Mouse (Mus musculus) CD4-positive, CD25-positive, alpha-beta regulatory T cell, adult 2 months (primary cell): ENCODE results near the gene Satb2.
A peak's percentile ranks its signal among the peaks of the same experiment; 100 is the strongest.

Experiments used
- DNase-seq: peaks from one replicate; pipeline ENCODE4 v3.0.0-alpha.2; 2012; ENCODE audit warnings: low read depth, low spot score

Satb2 gene

GRCm38 (mm10) chr1:56978151-56978700, at the start of gene Satb2:
Gene Satb2, minus strand, starts transcription at chr1:56978650.
- no peak for DNase-seq

DNA sequence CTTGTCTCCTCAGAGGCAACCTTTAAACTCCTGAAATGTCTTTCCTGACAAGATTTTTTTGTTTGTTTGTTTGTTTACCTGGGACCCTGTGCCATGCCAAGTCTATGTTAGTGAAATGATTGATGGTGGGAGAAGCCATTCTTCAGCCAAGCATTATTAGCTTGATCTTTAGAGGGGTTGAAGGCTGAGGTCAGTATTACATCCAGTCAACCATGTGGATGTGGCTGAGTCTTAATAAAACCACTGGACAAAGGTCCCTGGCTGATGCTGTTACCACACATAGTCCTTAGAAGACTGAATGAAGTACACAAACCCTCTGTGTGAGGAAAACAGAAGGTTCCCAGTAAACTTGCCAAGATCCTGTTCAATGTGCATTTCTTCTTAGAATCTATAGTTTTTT, 40.5 kb upstream of the Satb2 start:
- no peak for DNase-seq

DNA sequence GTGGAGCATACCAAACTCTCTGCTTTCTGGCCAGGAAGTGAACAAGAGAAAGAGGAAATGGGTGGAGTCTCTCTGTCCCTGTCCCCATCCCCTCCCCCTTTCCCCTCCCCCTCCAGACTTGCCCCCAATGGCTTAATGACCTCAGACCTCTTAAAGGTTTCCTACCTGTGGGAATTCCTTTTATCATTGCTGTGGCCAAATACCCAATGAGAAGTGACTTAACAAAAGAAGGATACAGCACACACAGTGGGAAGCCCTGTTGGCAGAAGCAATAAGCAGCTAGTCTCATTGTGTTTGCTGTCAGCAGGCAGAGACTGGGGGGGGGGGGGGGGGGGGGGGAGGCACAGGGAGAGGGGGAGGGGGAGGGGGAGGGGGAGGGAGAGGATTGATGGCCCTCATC, 35.4 kb upstream of the Satb2 start:
- no peak for DNase-seq

DNA sequence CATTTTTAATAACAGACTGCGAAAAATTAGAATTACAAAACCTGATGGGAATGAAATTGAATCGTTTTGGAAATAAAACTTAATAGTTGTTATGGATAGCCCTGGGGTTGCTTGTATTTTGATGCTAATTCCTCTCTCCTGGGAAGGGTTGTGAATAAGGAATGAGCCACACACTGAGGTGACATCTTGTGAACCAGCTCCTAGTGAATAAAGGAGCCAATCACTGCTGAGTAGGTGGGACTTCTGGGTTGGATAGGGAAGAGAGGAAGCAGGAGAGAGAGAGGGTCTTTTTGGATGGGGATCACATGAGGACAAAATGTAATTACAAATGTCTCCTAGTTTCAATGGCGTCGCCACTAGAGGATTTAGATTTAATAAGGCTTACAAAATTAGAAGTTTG, 30.7 kb upstream of the Satb2 start:
- no peak for DNase-seq

GRCm38 (mm10) chr1:56995041-56995440, 16.6 kb upstream of the Satb2 start:
- no peak for DNase-seq

- no peak for DNase-seq
Observed at GRCm38 (mm10) chr1:56992310-56992709, 13.9 kb upstream of the Satb2 start.

- DNase-seq, result no peak
Observed at GRCm38 (mm10) chr1:56991613-56992012, 13.2 kb upstream of the Satb2 start.

DNA sequence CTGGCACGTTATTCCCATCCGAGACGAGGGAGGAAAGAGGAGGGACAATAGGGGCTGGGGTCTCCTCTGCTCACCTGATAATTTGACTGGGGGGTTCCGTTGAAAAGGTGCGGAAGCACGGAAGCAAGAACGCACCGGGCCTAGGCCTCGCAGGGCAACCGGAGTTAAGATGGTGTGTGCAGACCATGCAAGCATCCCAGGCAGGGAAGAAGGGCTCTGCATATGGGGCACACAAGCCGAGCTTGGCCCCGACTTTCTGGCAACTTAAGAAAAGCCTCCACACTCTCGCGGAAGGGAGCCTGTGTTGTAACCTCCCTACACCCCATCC, 6.0 kb upstream of the Satb2 start:
- DNase-seq, result no peak

DNA sequence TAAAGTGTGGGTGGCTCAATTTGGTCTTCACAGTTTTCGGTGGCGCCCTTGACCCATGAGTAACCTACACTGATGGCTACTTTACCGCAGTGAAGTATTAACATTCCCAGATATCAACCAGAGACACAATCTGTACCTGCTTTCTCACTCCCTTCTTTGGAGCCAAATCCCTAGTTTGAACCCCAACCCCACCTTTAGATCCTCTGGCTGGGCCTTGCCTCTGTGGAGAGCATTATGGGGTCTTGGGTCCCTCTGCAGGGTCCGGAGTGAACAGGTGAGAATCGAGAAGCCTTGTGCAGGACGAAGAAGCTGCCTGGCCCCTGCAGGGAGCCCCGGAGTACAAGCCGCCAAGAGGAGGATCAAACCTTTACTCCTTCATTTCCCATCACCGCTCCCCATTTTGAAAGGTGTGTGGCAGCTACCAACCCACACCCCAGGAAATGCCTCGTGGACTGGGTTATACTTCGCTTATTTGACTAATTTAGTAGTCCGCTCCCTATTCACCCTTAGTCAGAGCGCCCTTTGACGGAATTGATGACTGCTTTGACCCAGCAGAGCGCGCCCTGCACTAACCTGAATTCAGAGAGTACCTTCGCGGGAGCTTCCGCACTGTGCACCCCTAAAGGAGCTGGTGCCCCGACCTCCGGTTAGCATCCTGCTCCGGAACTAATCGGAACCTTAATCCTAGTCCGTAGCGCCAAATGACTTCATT, 5.5 kb upstream of the Satb2 start:
- DNase-seq, result no peak

- no peak for DNase-seq
Observed at GRCm38 (mm10) chr1:56983100-56983590, 4.7 kb upstream of the Satb2 start.

DNA sequence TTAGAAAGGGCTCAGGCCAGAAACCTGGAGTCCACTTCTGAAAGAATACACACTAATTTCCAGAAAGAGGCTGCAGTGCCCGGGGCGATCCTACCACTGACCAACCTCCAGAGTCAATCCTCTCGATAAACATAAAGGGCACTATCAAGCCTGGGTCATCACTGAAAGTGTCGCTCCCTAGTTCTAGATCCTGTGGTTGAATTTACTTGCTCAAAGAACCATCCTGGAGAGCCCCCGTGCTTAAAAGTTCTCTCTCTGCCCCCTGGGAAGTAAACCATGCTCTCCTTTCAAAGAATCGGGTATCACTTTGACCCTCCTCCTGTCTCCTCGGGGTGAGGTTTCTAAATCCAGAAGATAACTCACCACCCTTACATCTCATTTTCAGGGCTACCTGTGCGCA, 4.2 kb upstream of the Satb2 start:
- no peak for DNase-seq

DNA sequence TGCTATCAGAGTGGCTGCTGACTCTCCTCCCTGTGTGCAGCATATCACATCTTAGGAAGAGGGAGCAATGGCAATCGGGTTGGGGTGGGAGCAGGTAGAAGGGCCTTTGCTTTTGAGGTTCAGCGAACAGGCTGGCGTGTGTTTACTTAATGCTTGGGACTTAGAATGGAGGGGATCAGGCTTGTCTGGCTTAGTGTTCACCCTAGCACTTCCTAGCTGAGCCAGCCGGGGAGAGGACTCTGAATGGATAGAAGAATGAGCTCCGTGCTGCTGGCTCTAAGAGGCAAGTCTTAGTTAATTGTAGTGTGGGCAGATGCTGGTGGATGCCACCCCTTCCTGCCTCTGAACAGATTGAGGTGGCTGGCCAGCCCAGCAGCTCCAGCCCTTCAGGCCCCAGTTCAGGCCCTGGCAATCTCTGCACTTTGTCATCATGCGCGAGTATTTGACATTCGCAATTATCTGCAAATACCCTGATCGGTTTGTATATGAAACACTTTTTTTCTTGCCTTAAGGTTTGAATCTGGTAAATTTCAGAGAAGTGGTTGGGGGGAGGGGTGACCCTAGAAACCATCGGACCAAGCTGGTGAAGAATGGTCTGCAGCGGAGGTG, 3.6 kb upstream of the Satb2 start:
- DNase-seq, result no peak

GRCm38 (mm10) chr1:56981508-56981907, 3.1 kb upstream of the Satb2 start:
- no peak for DNase-seq

GRCm38 (mm10) chr1:56980631-56981275, 2.3 kb upstream of the Satb2 start:
- no peak for DNase-seq

- no peak for DNase-seq
Observed at GRCm38 (mm10) chr1:56979531-56980395, 1.3 kb upstream of the Satb2 start.

DNA sequence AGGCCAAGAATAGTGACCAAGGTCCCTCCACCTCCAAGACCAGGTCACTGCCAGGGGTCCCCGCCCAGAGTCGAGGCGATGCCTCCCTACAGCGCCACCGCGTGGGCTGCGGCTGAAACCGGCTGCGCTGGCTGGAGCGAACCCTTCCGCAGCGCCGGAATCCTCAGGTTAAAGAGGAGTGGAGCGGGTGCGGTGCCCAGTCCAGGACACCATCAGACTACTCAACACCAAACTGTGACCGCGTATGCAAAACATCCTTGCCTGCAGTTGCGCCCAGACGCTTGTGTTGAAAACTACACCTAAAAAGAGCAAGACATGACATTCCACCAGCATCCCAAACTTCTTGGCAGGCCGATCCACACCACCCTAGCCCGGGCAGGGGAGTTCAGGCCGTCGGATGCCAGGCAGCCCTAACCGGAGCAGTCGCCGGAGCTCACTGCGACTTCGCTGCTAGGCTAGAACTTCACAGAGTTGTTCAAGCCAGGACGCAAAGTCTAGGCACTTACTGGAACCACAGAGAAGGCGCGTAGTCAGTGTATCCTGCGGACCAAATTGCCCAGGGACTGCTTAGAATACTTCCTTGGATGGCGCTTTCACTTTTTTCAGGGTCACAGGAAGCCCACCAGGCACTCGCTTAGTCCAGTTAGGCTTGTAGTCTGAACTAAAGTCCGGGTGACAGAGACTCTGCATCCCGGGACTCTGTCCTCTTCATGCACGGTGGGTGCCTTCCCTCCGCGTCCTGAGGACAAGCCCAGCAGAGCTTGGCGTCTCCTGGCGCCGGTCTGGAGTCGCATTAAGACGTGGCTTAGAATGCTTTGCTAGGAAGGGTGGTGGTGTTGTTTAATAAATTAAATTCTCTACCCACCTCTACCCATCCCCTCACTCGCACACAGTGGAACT, 999 bp downstream of the Satb2 start:
- peak; percentile 25 for DNase-seq

GRCm38 (mm10) chr1:56976825-56977104, 1.7 kb downstream of the Satb2 start:
- DNase-seq, result no peak

DNA sequence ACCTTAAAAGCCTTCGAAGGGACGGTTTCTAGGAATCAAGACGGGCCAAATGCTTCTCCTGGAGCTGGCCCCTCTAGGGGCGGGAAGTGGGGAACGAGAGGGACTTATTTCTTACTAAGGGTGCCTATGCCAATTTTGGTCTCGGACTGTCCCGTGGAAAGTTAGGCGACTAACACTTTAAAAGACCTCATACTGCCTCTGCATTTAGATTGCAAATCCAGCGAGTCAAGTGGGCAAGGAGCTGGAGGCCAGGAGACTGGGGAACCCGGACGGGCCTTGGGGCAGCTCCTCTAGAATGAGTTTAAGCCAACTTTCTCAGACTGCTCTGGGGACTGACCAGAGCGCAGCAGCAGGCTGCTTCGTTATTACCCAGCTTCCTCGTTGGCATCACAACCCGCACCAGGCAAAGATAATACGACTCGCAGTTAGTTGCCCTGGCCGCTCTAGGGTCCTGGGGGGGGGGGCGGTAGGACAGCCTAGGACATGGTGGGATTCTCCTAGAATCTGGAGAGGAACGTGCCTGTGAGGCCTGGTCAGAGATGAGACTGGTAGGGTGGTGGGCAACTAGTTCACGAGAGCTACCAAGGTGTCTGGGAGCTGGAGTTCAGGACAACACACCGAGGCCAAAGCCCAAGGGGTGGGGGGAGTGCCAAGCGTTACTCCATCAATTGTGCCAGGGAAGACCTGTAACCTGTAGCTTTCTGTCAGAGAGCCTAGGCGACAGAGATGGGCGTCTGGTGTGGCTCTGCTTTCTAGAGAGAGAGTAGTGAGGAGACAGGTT, 2.2 kb downstream of the Satb2 start:
- DNase-seq, result no peak

DNA sequence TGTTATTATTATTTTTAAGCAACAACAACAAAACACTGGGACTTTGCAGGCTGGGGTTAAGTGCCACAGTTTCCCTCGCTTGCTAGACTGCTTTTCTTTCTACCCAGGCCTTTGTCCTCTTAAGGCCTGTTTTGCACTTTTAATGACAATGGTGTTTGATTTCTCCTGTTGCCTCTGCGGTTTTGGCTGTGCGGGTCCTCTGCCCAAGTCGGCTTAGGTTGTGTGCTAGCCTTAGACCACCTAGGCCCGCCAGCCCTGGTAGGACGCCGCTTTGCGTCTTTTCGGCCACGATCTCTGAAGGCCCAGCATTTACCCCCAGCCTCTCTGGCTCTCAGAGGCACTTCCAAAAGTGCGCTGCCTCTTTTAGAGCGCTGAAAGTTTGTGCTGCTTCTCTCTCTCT, 2.9 kb downstream of the Satb2 start:
- DNase-seq, result no peak

GRCm38 (mm10) chr1:56974187-56974586, 4.3 kb downstream of the Satb2 start:
- no peak for DNase-seq
